Mouse (Mus musculus) ES-CJ7 (cell line): ENCODE results near the gene Smtn.
A peak's percentile ranks its signal among the peaks of the same experiment; 100 is the strongest.

ENCODE experiments used
- DNase-seq: peaks from one replicate; pipeline ENCODE4 v3.0.0; 2011; ENCODE audit warnings: low read depth, low spot score

The Smtn gene

DNA sequence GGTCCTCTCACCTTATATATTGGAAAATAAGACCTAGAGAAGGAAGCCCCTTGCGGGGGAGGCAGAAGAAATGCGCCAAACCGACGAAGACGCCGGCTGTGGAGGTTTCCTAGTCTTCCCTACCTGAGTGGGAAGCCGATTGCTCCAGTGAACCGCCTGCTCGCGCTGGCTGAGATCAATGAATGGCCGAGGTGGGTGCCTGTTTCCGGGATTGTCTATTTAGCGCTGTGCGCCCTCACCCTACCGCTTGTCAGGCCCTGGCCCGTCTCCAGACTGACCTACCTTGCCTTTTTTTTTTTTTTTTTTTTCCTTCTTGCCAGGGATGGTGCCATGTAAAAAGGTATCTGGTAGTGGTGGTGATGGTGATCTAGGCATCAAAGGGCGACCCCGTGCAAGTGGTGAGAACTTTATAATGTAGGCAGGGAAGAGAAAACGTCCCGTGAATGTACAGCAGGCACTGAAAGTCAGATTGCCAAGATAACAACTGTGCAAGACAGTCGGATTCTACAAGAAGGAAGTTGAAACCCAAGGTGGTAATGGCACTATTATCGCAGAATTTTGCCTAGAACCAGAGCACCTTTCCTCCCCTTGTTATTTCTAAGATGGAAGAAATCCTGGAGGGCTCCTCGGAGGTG is at the start of gene Smtn:
TSS of gene Smtn (minus strand) at position 162 of the 635 bp plus-strand sequence.
- no peak for DNase-seq

GRCm38 (mm10) chr11:3588036-3588672 is 47.7 kb upstream of the Smtn start:
- no peak for DNase-seq

- DNase-seq = no peak
Measured at GRCm38 (mm10) chr11:3587350-3587749, 46.9 kb upstream of the Smtn start.

- DNase-seq = no peak
Measured at GRCm38 (mm10) chr11:3585983-3586618, 45.7 kb upstream of the Smtn start.

GRCm38 (mm10) chr11:3583127-3583526 is 42.7 kb upstream of the Smtn start:
- no peak for DNase-seq

- no peak for DNase-seq
Measured at GRCm38 (mm10) chr11:3581908-3582307, 41.5 kb upstream of the Smtn start.

DNA sequence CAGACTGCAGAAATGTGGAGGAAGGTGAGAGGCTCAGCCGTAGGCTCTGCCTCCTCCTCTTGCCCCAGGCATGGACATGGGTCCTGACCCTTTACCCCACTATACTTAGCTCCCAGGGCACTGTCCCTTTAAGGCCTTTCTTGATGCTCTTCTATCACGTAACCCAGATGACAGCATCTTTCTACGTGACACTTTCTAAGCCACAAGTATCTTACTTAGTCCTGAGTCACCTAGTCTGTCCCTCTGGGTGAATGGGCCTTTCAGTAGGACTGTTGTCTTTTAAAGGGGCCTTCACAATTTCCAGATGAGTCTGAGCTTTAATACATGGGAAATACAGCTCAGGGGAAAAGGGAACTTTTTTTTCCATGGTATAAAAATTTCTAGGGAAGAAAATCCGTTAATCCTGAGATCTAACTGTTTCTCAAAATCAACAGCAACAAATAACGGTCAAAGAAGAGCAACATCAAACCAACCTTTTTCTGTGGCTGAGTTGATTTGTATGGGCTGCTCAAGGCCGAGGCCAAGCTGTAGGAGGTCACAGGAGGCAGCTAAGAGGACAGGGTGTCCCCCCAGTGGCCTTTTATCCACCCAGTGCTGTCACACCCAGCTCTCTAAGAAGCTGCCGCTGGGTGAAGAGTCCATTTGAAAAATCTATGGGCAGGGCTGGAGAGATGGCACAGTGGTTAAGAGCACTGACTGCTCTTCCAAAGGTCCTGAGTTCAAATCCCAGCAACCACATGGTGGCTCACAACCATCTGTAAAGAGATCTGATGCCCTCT is 40.1 kb upstream of the Smtn start:
- no peak for DNase-seq

DNA sequence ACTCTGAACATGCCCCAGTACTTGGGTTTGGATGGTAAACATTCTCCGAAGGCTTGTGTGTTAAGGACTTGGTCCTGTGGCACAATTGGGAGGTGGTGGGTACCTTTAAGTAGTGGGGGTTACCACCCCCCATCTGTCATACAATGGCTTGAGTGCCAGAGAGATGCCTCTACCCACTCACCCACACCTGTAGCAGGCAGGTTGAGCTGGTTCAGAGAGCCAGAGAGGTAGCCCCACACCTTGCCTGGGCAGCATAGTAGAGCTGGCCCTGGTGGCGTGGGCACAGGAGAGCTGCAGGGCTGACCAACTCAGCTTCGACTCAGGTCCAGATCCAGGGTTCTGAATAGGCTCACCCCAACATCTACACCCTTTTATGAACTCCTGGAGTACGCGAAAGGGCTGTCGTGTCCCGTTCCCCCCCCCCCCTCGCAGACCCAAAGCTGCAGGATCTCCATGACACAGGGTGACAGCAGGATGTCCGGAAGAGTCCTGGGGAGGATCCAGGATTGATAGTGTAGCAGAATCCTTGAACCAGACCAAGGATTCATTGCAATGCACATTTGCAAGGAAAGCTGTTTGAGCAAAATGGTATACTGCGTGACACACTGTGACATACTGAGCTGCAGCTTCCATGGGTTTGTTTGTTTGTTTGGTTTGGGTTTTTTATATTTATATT is 37.8 kb upstream of the Smtn start:
- no peak for DNase-seq

DNA sequence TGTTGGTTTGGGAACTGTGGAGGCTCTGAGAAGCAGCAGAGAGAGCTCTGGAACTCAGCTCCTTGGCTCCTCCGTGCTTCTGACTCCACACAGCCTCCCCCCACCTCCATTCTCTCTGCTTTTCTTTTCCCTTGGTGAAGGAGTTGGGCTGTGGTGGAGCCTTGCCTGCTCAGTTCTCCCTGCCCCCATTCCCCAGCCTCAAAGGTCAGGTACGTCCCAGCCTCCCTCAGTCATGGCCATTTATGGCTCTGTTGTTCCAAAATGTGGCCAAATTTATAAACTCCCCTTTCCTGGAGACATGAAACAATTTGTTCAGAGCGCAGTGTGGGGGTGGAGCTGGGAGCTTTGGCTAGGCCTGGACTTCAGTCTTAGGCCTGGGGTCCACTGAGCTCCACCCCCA is 34.8 kb upstream of the Smtn start:
- no peak for DNase-seq

DNA sequence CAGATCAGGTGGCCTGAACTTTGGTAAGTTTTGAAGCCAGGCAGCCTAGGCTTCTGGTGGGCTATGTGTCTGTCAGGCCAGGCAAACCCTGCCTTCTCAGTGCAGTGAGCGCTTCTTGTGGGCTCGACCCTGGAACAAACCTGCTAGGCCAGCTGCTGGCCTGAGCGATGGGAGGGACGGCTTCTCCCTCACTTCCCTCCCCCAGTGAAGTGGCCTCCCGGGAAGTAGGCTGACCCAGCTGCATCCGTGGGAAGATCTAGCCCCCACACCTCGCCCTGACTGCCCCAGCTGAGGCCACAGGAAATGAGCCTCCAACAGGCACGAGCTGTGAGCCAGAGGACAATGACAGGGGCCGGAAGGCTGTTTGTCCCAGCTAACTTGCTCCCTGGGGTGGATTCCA is 32.7 kb upstream of the Smtn start:
- no peak for DNase-seq

GRCm38 (mm10) chr11:3572181-3572580 is 31.8 kb upstream of the Smtn start:
- DNase-seq = no peak

GRCm38 (mm10) chr11:3570321-3570720 is 29.9 kb upstream of the Smtn start:
- no peak for DNase-seq

- DNase-seq = no peak
Measured at GRCm38 (mm10) chr11:3567896-3568295, 27.5 kb upstream of the Smtn start.

DNA sequence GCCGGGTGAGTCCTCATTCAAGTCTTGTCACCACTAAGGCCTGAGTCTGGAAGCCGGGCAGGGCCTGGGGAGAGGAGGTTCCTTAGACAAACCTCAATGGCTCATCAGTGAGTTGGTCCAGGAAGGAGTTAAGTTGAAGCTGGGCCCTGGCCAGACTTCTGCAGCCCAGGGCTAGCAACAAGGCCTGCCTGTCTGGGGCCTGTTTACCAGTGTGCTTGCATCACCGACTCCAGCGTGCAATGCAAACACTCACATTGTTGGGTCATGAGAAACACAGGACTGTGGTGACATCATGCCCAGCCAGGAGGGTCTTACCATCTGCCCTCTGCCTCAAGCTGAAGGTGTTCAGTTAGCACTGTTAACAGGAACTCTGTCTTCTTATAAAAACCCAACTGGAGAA is 25.6 kb upstream of the Smtn start:
- no peak for DNase-seq

DNA sequence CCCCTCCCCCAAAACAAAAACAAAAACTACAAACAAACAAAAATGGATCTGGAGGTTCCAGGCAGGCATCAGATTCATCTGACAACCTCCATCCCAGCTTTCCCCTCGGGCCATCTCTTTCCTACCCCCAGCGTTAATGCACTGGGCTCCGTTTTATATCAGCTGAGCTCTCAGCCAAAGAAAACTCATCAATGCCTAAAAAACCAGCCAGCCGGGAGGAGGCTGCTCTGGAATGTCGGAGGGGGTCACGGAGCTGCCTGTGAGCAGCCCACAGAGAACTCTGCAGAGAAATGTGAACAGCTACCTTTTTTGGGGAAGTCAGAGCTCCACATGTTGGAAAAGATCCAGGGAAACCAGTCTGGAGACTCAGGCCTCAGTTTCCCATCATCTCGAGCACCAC is 24.0 kb upstream of the Smtn start:
- DNase-seq = no peak

DNA sequence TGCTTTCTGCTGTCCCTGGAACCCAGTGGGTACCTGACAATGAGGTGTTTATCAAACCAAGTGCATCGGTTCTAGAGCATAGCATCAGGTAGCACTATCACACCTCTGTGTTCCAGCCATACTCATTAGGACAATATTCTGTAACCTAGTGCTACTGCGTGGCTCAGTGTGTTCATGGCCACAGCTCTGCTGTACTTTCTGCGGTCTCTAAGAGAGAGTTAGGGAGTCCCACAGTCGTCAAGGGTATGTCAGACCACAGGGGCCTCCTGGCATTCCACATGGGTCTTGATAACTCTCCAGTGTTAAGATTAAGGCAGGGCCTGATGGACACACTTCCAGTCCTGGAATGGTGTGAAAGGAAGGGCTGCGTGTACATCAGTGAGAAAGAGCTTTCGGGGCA is 23.4 kb upstream of the Smtn start:
- no peak for DNase-seq

DNA sequence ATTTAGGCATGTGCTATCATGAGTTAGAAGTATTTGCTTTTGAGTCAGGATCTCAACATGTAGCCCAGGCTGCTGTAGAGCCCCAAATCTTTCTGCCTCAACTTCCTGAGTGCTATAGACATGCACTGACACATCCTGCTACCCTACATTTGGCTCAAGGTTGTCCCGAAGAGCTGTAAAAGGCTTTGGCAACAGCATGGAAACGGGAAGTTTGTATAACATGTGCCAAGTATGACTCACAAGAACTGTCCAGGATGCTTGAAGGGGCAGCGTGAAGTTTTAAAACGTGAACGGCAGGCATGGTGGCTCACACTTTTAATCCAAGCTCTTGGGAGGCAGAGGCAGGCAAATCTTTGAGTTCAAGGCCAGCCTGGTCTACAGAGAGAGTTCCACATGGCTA is 19.8 kb upstream of the Smtn start:
- DNase-seq = no peak

DNA sequence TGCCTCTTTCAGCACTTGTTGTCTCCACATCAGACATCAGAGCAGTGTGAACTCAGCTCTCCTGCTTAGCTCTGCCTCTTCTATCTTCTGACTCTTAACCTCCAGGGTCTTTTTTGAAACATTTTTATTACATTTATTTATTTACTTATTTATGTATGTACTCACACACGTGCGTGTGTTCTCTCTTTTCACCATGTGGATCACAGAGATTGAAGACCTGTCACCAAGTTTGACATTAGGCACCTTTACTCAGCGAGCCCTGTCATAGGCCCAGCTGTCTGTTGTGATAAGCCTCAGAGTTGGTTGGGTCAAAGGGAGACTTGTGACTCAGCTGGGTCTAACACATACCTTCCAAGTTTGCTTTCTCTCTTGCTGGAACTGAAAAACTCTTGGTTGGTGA is 17.4 kb upstream of the Smtn start:
- no peak for DNase-seq

DNA sequence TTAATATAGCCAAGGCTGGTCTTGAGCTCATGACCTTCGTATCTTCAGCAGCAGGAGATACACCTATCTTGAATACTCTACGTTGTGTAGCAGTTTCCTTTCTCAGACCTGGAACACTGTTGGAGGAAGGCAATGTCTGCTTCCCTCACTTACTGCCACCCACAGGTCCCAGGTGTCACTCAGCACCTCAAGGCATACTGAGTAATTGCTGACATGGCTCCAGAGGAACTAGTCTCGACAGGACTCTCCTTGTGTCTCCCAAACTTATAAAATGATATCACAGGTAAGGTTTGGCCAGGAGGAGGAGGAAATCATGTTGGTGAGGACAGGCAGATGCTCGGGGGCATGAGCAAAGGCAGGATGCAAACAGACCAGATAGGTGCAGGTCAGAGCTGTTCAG is 14.6 kb upstream of the Smtn start:
- DNase-seq = no peak

GRCm38 (mm10) chr11:3549791-3550190 is 9.4 kb upstream of the Smtn start:
- DNase-seq = no peak

GRCm38 (mm10) chr11:3548564-3549295 is 8.3 kb upstream of the Smtn start:
- DNase-seq = peak; percentile 86
